Mouse (Mus musculus) liver, embryonic 16.5 days (tissue): ENCODE measurements around the gene Scfd2. TPM values are rescaled to one million over a fixed set of nuclear protein-coding genes. Genes with fewer than 3 reads are reported as not detected.

Experiments
- ATAC-seq: fragments of 200-750 bp; cut with Nextera tagmentation; 2 replicates; pipeline ENCODE4 v1.8.0; 2017; ENCODE audit warnings: low read depth, mild to moderate bottlenecking, moderate number of reproducible peaks, moderate library complexity
- H3K27ac ChIP-seq: fragments of 300-500 bp; sonication (generic); 2 replicates; pipeline ENCODE4 v1.5.1; 2014; ENCODE audit warnings: mild to moderate bottlenecking, low read length
- H3K27me3 ChIP-seq: fragments of 300-500 bp; sonication (generic); 2 replicates; pipeline ENCODE4 v1.6.1; 2014; ENCODE audit warnings: low read depth, low read length, mixed read lengths; ENCODE audit not compliant: control insufficient read depth, insufficient read depth
- H3K36me3 ChIP-seq: fragments of 300-500 bp; sonication (generic); 2 replicates; pipeline ENCODE4 v1.6.1; 2014; ENCODE audit warnings: mild to moderate bottlenecking; ENCODE audit not compliant: control insufficient read depth, insufficient read depth
- H3K4me1 ChIP-seq: fragments of 300-500 bp; sonication (generic); 2 replicates; pipeline ENCODE4 v1.6.1; 2014; ENCODE audit warnings: low read depth, low read length, mixed read lengths; ENCODE audit not compliant: control insufficient read depth
- H3K4me2 ChIP-seq: fragments of 300-500 bp; sonication (generic); 2 replicates; pipeline ENCODE4 v1.6.1; 2014; ENCODE audit warnings: low read depth, low read length, mixed read lengths
- H3K4me3 ChIP-seq: fragments of 300-500 bp; sonication (generic); 2 replicates; pipeline ENCODE4 v1.5.1; 2014; ENCODE audit warnings: low read depth, mild to moderate bottlenecking, low read length
- H3K9ac ChIP-seq: fragments of 300-500 bp; sonication (generic); 2 replicates; pipeline ENCODE4 v1.6.1; 2014; ENCODE audit warnings: low read depth, low read length
- H3K9me3 ChIP-seq: fragments of 300-500 bp; sonication (generic); replicated peaks from 2 replicates; pipeline ENCODE4 v1.6.1; 2016; ENCODE audit warnings: low read length; ENCODE audit not compliant: control insufficient read depth
- WGBS: fragments of 180-500 bp; shearing (Covaris S2); extraction: QIAGEN DNeasy Blood & Tissue Kit; methylation state at CpG from one replicate; pipeline ENCODE4 v1.1.7; 2014; ENCODE audit not compliant: insufficient replicate concordance; 5-methylcytosine and 5-hydroxymethylcytosine counted together
- polyA plus RNA-seq: library from polyadenylated mRNA; unstranded; fragments of >200 nt; fragmentation: Nextera tagmentation; extraction: Ambion mirVana; gene quantifications from 2 replicates; pipeline ENCODE4 v1.2.1, GENCODE M21; 2015

Gene Scfd2
- polyA plus RNA-seq, 1 experiment from 2014 or later: 10.4 TPM

DNA sequence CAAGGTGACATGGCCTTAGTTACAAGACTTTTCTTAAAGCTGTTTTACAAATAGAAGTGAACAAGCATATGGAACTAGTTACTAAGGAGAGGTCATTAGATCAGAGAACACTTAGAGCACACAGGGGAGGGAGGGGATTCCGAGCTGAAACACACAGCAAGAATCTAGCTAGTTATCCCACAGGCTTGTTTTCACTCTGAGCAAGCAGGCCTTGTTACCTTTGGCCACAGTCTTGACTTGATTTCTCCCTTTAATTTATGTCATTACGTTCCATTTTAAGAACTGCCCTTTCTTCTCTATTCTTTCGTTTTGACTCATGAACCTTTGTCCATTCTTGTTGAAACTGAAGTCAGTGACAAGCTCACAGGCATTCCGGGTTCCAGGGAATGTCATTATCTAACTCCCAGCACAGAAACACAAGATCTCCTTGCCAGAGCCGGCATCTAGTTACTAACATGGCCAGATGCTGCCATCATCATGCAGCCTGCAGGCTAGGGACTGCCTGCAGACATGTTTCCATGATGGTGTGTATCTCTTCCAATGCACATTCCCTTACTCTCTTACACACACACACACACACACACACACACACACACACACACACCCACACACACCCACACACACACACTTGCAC, 263.7 kb downstream of the Scfd2 start:
- no peak for ATAC-seq
- Histone ChIP-seq H3K9ac (no peak overlapping the region), H3K4me1 (no peaks in the 10 kb centered on the region), H3K36me3 (no peaks in the 10 kb centered on the region), H3K27me3 (no peaks in the 10 kb centered on the region), H3K4me3 (no peak overlapping the region), H3K9me3 (no peaks in the 10 kb centered on the region), H3K4me2 (no peak overlapping the region), H3K27ac (no peak overlapping the region)
- WGBS: 52% methylated on average over 5 of the region's 5 CpGs

DNA sequence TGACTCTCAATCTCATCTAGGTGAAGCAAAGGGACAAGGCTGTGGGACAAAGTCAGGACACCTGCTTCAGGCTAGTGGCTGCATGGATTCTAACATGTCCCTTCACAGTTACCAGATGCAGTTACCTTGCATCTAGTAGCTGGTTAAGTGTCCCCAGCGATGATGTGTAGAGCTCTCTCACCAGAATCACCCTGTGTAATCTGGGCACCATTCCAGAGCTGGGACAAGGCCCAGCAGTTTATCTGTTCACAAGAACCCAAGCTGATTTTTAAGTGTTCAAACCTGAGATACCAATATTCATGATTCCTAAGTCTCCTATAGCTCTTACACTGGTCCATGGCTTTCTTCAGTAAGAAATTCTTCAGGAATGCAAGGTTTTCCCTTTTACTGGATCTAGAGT, 264.4 kb downstream of the Scfd2 start:
- no peak overlapping the region for H3K4me3 ChIP-seq
- H3K4me1 ChIP-seq: no peaks in the 10 kb centered on the region
- no peak overlapping the region for H3K27ac ChIP-seq
- H3K27me3 ChIP-seq: no peaks in the 10 kb centered on the region
- H3K36me3 ChIP-seq: no peaks in the 10 kb centered on the region
- no peaks in the 10 kb centered on the region for H3K9me3 ChIP-seq
- H3K9ac ChIP-seq: no peak overlapping the region
- 63% methylated on average over 1 of the region's 1 CpGs for WGBS
- no peak overlapping the region for H3K4me2 ChIP-seq
- no peak for ATAC-seq

DNA sequence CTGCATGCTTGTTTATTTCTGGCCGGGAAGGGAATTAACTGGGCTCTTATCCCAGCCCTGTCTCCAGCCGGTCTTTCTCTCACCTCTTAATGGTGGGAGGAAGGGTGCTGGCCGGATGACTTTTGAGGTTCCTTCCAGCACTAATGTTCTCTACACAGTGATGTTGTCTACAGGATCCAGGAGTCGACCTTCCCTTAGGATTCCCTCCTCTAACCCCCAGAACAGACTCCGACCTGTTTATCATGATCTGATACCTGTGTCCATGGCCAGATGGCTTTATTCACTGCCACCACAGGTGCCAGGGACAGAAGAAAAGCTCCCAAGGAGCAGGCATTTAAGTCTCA, 265.1 kb downstream of the Scfd2 start:
- Histone ChIP-seq H3K27me3 (no peaks in the 10 kb centered on the region), H3K4me3 (no peak overlapping the region), H3K4me2 (no peak overlapping the region), H3K9me3 (no peaks in the 10 kb centered on the region), H3K9ac (no peak overlapping the region), H3K36me3 (no peaks in the 10 kb centered on the region), H3K27ac (no peak overlapping the region), H3K4me1 (no peaks in the 10 kb centered on the region)
- 61% methylated on average over 5 of the region's 5 CpGs for WGBS
- no peak for ATAC-seq

DNA sequence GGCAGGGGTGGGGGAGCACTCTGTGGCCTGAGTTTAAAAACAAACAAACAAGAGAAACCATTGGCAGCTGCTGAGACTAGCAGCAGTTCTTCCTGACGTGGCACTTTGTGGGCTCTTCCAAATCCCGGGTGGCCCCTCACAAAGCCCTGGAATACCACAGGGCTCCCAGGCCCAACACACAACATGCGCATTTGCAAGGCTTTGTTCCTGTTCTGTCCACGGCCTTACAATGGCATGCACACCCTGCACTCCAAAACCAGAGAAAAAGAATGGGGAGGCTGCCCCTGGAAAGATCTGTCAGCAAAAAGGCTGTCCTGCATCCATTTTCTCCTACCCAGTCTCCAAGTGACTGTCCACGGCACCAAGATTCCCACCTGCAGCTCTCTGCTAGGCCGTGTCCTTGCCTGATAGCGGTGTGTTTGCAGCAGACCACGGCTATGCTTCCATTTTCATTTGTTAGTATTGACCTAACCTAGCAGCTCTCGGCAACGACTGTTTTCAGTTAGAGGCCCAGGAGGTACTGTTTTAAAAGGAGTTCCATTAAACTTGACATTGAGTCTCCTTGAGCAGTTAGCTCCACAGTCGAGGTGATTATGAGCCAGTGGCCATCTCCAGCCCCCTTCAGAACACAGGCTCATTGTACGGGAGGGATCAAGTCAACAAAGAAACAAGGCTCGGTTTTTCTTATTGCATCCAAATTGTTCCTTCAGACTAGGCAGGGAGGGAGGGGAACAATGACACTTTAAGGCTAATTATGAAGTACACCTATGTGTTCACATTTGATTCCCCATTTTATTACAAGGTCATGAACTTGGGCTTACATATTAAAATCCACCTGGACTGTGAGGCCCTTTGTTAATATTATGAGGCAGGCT, 265.7 kb downstream of the Scfd2 start:
- H3K4me2 ChIP-seq: no peak overlapping the region
- no peaks in the 10 kb centered on the region for H3K27me3 ChIP-seq
- H3K4me1 ChIP-seq: no peaks in the 10 kb centered on the region
- no peak overlapping the region for H3K9ac ChIP-seq
- H3K36me3 ChIP-seq: no peaks in the 10 kb centered on the region
- no peak for ATAC-seq
- H3K4me3 ChIP-seq: no peak overlapping the region
- no peak overlapping the region for H3K27ac ChIP-seq
- 70% methylated on average over 13 of the region's 13 CpGs for WGBS
- no peaks in the 10 kb centered on the region for H3K9me3 ChIP-seq

DNA sequence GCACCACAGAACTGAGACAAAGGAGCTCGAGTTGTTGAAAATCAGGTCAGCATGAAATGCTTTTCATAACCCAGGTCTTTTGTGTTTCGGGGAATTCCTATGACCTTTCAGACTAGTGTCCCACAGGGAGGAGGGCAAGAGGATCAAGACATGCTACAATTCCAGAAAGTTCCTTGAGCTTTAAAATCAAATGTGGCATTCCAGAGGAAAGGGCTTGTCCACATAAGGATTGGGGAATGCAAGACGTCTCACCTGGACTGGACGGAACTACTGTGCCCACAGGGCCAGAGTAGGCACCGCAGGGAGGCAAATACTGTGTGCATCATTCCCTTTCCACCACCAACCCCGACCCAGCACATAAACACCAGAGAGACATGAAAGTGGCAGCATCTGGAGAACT, 266.4 kb downstream of the Scfd2 start:
- Histone ChIP-seq H3K36me3 (no peaks in the 10 kb centered on the region), H3K9me3 (no peaks in the 10 kb centered on the region), H3K4me1 (peaks cover 2% of the 10 kb centered on the region), H3K4me2 (no peak overlapping the region), H3K4me3 (no peak overlapping the region), H3K27ac (no peak overlapping the region), H3K27me3 (no peaks in the 10 kb centered on the region), H3K9ac (no peak overlapping the region)
- WGBS: 62% methylated on average over 6 of the region's 6 CpGs
- ATAC-seq: no peak

DNA sequence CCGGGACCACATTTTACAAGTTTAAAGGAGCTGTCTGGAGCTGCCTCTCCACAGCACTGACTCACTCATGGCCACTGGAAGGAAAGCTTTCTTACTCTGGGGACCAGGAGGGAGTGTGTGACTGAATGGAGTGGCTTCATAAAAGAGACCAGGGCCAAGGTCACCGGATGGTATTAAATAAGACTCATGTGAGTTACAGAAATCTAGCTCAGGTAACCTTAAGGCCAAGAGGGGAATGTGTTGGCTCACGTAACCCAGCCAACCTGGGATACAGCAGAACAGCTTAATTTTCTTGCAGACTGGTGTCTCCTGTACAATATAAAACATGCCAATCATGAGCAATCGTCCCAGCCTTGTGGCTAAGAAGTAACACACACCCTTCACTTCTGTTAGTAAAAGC, 267.0 kb downstream of the Scfd2 start:
- ATAC-seq: no peak
- H3K27ac ChIP-seq: no peak overlapping the region
- H3K27me3 ChIP-seq: no peaks in the 10 kb centered on the region
- H3K4me2 ChIP-seq: no peak overlapping the region
- H3K9me3 ChIP-seq: no peaks in the 10 kb centered on the region
- H3K4me1 ChIP-seq: peaks cover 5% of the 10 kb centered on the region
- no peaks in the 10 kb centered on the region for H3K36me3 ChIP-seq
- H3K9ac ChIP-seq: no peak overlapping the region
- H3K4me3 ChIP-seq: no peak overlapping the region
- 68% methylated on average over 4 of the region's 4 CpGs for WGBS

DNA sequence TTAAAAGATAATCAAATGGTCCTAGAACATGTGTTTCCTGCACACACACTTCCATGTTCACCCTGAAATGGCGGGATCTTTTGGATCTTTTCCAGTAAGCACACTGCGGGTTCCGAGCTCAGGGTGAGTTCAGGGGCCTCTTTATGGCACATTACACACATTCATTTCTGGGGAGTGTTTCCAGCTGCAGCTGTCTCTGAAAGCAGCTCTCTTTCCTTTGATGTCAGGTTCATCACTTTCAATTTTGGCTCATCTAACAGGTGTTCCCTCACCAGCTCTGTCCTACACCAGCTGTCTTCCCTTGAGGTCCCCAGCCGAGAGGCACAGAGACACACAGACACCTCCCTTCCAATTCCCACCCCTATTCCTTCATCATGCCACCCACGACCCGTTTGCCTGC, 270.5 kb downstream of the Scfd2 start:
- 0 out of 2 replicates have a peak overlapping the region, but pooled peaks have one; percentile 5 for H3K27ac ChIP-seq
- no peaks in the 10 kb centered on the region for H3K27me3 ChIP-seq
- H3K4me3 ChIP-seq: no peak overlapping the region
- no peak overlapping the region for H3K4me2 ChIP-seq
- H3K9me3 ChIP-seq: no peaks in the 10 kb centered on the region
- no peak overlapping the region for H3K9ac ChIP-seq
- 0 out of 2 replicates have a peak, but pooled peaks have one; percentile 2 for ATAC-seq
- H3K36me3 ChIP-seq: no peaks in the 10 kb centered on the region
- H3K4me1 ChIP-seq: peaks cover 5% of the 10 kb centered on the region
- WGBS: 58% methylated on average over 6 of the region's 6 CpGs

DNA sequence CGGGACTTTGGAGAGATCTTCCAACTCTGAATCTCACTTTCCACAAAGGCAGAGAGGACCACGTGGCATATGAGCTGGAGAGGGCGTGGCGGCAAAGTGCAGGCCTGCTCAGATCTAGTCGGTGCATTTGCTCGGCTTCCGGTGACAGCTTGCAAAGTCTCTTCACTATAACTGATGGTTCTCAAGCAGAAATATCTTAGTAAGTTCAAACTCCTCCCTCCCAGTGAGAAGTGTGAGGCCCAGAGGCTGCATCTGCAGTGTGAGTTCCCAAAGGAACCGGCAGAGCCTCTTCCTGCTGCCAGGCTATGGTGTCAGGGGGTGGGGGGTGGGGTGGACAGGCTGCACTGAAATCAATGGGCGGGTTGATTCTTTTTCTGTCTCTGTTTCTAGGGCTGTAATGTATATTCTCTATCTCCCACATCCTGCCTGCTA, 271.2 kb downstream of the Scfd2 start:
- H3K27me3 ChIP-seq: no peaks in the 10 kb centered on the region
- H3K9ac ChIP-seq: no peak overlapping the region
- peaks cover 5% of the 10 kb centered on the region for H3K4me1 ChIP-seq
- H3K4me3 ChIP-seq: no peak overlapping the region
- H3K4me2 ChIP-seq: peak overlapping the region; percentile 7
- 12% methylated on average over 9 of the region's 9 CpGs for WGBS
- no peaks in the 10 kb centered on the region for H3K9me3 ChIP-seq
- peak; percentile 66 for ATAC-seq
- peak overlapping the region; percentile 57; the same call in 1 of the 2 replicates for H3K27ac ChIP-seq
- H3K36me3 ChIP-seq: no peaks in the 10 kb centered on the region

DNA sequence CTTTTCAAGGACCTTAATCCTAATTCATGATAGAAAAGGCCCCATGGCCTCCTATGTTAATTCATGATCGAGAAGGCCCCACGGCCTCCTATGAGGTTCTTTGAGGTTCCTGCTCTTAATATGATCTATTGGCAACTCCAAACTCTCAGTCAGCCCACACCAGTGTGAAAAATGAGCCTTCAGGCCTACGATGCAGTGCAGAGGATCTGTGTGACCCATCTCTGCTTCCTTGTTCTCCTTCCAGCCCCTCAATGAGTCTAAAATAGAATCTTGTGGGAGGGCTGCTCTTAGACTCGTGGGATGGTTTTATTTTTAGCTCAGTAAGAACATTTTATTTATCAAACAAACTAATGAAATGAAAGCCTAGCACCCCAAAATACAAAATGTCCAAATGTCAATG, 274.9 kb downstream of the Scfd2 start:
- ATAC-seq: no peak
- no peak overlapping the region for H3K4me3 ChIP-seq
- H3K36me3 ChIP-seq: no peaks in the 10 kb centered on the region
- 44% methylated on average over 4 of the region's 4 CpGs for WGBS
- no peak overlapping the region for H3K27ac ChIP-seq
- no peaks in the 10 kb centered on the region for H3K27me3 ChIP-seq
- no peaks in the 10 kb centered on the region for H3K9me3 ChIP-seq
- no peak overlapping the region for H3K9ac ChIP-seq
- peaks cover 5% of the 10 kb centered on the region for H3K4me1 ChIP-seq
- no peak overlapping the region for H3K4me2 ChIP-seq
